Mouse (Mus musculus) right cerebral cortex, adult 2 months (tissue): ENCODE results near the gene Col9a1.

Experiments used
- DNase-seq, 2 experiments: peaks; one replicate each; pipeline ENCODE4 v3.0.0; 2021 to 2022; ENCODE audit warnings: low spot score in 2 of 2

The Col9a1 gene

GRCm38 (mm10) chr1:24177224-24177851, at the start of gene Col9a1:
Gene Col9a1 (plus strand): TSS chr1:24177610.
- no peak for DNase-seq

GRCm38 (mm10) chr1:24127866-24128265, 49.5 kb upstream of the Col9a1 start:
- DNase-seq = no peak

GRCm38 (mm10) chr1:24133853-24134252, 43.6 kb upstream of the Col9a1 start:
- no peak for DNase-seq

GRCm38 (mm10) chr1:24134792-24135191, 42.6 kb upstream of the Col9a1 start:
- DNase-seq = no peak

- peak; percentile 73 to 87 for DNase-seq
Observed at GRCm38 (mm10) chr1:24137133-24137532, 40.3 kb upstream of the Col9a1 start.

GRCm38 (mm10) chr1:24140555-24140954, 36.9 kb upstream of the Col9a1 start:
- DNase-seq = no peak

GRCm38 (mm10) chr1:24143504-24143903, 33.9 kb upstream of the Col9a1 start:
- DNase-seq = no peak

GRCm38 (mm10) chr1:24157751-24158150, 19.7 kb upstream of the Col9a1 start:
- no peak for DNase-seq

GRCm38 (mm10) chr1:24169410-24169809, 8.0 kb upstream of the Col9a1 start:
- DNase-seq = no peak

GRCm38 (mm10) chr1:24171205-24171866, 6.1 kb upstream of the Col9a1 start:
- DNase-seq = peak; percentile 66 to 75

GRCm38 (mm10) chr1:24171898-24172297, 5.5 kb upstream of the Col9a1 start:
- no peak for DNase-seq

GRCm38 (mm10) chr1:24172656-24173055, 4.8 kb upstream of the Col9a1 start:
- peak in 1 of 2 experiments; percentile 16 for DNase-seq

GRCm38 (mm10) chr1:24175761-24176160, 1.6 kb upstream of the Col9a1 start:
- no peak for DNase-seq

- no peak for DNase-seq
Observed at GRCm38 (mm10) chr1:24179856-24180255, 2.4 kb downstream of the Col9a1 start.

- DNase-seq = no peak
Observed at GRCm38 (mm10) chr1:24184981-24185380, 7.6 kb downstream of the Col9a1 start.

GRCm38 (mm10) chr1:24186964-24187363, 9.6 kb downstream of the Col9a1 start:
- no peak for DNase-seq

GRCm38 (mm10) chr1:24191668-24192067, 14.3 kb downstream of the Col9a1 start:
- no peak for DNase-seq

- DNase-seq = no peak
Observed at GRCm38 (mm10) chr1:24194111-24194510, 16.7 kb downstream of the Col9a1 start.

GRCm38 (mm10) chr1:24195070-24195840, 17.8 kb downstream of the Col9a1 start:
- DNase-seq = no peak

- no peak for DNase-seq
Observed at GRCm38 (mm10) chr1:24195951-24196517, 18.6 kb downstream of the Col9a1 start.

GRCm38 (mm10) chr1:24211621-24212385, 34.4 kb downstream of the Col9a1 start:
- DNase-seq = no peak

- peak; percentile 34 to 36 for DNase-seq
Observed at GRCm38 (mm10) chr1:24219041-24219440, 41.6 kb downstream of the Col9a1 start.
